Mouse (Mus musculus): Measurements from ENCODE around the gene Gm20865.
"Not testable (repeated sequence)": the region's sequence is repeated elsewhere in the genome, so short reads cannot be mapped to it uniquely, and the experiment has no call there.

The Gm20865 gene

GRCm38 (mm10) chrY:21241275-21241674 lies at the start of gene Gm20865:
TSS of gene Gm20865 (plus strand) at chrY:21241575.
- DNase-seq: not testable (repeated sequence)
